Mouse (Mus musculus) CD4-positive, CD25-positive, alpha-beta regulatory T cell, adult 4 months (primary cell): Measurements from ENCODE around the gene Zcchc8. TPM values are rescaled to one million over a fixed set of nuclear protein-coding genes. Genes with fewer than 3 reads are reported as not detected.
A peak's percentile ranks its signal among the peaks of the same experiment; 100 is the strongest.

ENCODE experiments used
- ATAC-seq: one replicate; pipeline ENCODE4 v1.8.0; 2017
- polyA plus RNA-seq, 2 experiments: library from polyadenylated mRNA; unstranded; fragments of 100-300 nt; shearing (Covaris generic); gene quantifications; one replicate each; pipeline ENCODE4 v1.2.1; 2017

Zcchc8 gene
- polyA plus RNA-seq, 2 experiments from 2014 or later = 55.3 to 67.5 TPM

DNA sequence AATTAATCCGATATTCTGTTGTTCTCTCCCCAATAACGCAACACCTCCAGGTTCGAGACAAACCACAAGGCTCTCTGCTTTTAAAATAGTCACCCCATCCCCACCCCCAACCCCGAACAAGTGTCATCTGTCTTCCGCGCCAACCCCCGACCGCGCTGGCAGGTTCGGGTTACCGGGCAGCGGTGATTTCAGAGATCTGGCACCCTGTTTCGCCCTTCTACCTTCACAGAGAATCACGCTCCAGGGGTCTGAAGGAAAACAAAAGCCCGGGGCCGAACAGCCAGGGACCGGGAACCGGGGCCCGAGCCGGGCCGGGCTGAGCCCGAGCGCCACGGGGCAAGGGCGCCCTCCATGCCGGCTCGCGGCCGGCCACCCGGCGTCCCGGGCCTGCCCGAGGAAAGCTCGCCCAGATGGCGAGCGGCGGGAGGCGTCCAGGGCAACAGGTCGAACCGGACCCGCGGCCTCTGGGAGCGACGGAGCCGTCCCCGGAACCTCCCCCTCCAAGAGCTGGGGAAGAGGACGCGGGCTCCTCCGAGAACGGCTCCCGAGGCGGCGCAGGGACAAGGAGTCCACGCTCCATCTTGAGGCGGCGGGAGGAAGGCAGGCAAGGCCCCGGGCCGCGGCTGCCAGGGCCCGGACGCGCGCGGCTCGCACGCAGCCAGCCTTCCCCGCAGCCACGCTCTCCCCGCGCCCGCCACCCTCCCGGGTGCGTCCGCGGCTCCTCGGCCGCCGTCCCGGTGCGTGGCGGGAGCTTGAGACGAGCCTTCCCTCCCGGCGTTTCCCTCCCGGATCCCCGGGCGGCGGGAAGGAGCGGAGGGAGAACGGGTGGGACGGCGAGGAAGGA, 37.3 kb downstream of the Zcchc8 start:
- ATAC-seq = peak; percentile 56

DNA sequence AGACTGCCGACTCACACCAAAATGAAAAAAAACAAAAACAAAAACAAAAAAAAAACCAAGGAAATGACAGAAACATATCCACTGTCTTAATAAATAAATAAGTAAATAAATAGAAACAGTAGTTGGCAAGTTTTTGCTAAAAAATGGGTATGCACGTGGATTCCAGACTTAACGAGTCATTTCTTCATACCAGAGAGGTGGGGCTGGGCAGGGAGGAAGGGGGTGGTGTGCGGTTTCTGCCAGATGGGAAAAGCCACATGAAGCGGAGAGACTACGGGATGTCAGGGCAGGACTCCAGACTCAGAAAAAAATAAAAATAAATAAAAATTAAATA, 37.9 kb downstream of the Zcchc8 start:
- no peak for ATAC-seq

DNA sequence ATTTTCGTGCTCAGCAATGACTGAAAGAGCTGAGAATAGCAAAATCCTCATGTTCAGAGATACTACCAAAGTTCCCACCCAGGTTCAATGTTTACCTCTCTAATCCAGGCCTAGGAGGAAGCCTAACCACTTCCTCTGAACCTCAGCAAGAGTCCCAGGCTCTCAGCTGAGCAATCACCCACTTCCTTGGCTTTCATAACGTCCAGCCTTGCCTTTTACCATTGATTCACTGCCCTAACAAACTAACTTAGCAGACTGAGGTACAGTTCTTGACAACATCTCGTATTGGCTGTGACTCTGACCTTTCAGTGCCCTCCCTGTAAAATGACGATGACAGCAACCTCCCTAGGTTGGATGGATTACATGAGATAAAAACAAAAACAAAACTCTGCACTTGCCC, 38.5 kb downstream of the Zcchc8 start:
- peak; percentile 60 for ATAC-seq

DNA sequence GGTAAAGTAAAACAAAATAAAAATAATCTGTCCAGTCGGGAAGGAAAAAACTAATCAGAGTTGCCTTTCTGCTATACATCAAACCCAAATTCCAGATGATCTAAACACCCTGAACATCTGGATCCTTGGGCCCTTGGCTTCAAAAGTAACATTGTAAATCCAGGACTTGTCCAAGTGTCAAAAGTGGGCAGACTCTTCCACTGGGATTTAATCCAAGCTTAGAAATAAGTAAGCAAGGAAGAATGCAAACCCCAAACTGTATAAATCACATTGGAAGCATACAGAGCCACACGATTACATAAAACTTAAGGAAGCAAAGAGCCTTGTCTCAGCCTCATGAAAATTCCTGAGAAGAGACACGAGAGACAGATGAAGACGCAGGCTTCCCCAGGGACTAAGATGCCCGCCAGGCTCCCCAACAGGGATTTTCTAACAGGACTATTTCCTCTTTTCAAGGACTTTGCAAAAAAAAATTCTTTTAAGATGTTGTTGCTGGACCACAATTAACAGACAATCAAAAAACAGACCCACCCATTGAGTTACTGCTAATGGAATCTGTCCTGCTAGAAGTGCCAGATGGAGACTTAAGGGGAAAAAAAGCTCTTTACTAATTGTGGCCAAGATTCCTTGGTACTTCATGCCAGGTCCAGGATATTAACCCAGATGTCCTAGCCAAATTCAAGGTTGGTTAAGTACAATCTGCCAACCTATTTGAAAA, 41.2 kb downstream of the Zcchc8 start:
- ATAC-seq = no peak

DNA sequence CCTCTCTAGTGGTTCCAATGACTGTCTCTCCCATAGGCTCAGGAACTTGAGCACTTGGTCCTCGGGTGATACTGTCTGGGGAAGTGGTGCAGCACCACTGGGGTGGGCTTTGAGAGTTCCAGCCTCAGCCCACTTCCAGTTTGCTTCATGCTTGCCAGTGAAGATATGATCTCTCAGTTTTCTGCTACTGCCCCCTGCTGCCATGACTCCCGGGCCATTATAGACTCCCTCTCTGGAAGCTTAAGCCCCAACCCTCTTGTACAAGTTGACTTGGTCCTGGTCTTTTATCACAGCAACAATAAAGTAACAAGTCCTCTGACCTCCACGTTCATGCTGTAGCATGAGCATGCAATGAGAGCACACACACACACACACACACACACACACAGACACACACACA, 41.8 kb downstream of the Zcchc8 start:
- ATAC-seq = no peak

DNA sequence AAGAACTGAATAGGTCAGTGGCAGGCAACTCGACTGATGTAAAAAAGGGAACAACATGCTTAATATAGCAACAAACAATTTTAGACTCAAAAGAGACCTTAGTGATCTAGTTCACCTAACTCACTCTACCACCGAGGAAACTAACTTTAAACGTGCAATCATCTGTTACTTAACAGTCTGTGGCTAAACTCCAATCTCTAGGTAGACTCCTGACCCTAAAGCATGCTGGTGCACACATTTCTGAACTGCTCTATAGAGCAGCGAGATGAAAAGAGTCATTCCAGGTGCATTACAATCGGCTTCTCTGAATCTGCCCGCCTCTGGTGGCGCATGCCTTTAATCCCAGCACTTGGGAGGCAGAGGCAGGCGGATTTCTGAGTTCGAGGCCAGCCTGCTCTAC, 45.2 kb downstream of the Zcchc8 start:
- ATAC-seq = no peak

DNA sequence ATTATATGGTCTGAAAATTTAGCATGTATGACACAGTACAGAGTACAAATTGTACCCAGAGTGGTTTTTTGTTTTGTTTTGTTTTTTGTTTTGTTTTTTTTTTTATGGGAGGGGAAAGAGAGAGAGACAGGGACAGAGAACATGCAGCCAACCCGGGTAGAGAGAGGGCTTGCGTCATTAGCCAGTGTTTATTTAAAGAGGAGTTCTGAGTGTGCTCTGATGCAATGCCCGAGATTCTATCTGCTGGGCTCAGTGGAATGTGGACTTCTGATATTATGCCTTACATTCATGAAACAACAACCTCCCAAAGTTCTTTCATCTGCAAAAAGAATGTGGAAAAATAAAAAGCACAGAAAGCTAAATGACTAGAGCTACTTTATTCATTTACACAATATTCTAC, 45.7 kb downstream of the Zcchc8 start:
- no peak for ATAC-seq

DNA sequence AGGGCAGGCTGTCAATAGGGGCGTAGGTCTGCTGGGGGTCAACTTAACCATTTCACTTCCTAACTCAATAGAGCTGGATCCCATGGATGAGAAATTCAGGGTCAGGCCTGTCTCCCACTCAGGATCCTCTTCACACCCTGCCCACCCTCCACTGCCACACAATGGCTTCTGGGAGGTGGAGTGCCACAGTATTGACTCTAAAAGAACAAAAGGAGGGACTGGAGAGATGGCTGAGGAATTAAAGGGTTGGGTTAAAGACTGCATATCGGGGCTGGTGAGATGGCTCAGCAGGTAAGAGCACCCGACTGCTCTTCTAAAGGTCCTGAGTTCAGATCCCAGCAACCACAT, 49.5 kb downstream of the Zcchc8 start:
- no peak for ATAC-seq

DNA sequence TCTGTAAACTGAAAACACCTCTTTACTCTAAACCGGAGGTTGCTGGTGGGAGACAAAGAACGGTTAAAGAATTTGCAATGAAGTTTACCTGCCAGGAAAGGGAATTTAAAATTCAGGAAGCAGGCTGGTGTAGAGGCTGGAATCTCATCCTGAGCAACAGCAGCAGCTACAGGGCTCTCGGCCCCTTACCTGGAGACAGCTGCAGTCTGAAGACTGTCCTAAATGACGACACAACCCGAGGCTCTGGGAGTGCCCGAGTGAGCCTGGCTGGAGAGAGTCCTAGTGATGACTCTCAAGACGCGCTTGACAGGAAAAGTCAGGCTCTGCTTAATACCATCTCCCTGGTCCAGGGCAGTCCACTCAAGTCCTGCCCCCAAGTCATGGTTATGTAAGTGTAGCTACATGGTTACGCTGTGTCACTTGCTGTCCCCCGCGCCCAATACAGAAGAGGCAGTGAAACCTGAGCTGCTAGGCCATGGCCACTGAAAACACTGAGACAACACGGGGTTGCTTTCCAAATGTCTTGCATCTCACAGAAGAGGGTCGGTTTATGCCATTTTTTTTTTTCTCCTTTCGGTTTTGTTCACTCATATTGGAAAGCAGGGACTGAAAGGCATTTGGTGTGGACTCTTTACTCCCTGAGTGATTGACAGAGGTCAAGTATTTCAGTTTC, 50.0 kb downstream of the Zcchc8 start:
- ATAC-seq = no peak

DNA sequence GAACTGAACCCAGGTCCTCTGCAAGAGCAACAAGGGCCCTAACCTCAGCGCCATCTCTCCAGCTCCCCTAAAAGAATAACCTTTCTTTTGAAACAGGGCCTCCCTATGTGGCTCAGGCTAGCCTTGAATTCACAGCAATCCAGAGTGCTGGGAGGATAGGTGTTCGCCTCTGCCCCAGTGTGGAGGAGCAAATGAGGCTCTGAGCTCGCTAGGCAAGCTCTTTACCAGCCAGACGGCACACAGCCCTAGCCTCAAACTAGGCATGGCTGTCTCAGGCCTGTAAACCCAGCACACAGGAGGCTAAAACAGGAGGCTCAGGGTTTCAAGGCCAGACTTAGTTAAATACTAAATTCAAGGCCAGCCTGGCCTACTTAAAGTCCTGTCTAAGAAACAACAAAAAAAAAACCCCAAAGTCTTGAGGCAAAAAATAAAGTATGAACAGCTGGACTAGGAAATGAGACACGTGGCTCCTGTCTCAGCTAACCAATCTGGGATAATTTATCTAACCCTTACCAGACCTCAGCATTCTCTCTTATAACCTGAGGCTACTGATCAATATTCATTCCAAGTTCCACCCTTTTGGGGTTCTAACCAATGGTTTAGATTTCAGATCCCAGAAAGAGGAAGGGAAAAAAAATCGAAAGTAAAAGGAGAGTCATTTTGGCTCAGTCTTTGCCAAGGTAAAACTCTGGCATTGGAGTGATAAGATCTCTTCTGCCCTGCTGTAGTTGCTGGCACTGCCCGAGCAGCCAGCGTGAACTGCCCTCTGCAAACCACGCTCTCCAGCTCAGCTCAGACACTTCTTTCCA, 50.7 kb downstream of the Zcchc8 start:
- no peak for ATAC-seq

DNA sequence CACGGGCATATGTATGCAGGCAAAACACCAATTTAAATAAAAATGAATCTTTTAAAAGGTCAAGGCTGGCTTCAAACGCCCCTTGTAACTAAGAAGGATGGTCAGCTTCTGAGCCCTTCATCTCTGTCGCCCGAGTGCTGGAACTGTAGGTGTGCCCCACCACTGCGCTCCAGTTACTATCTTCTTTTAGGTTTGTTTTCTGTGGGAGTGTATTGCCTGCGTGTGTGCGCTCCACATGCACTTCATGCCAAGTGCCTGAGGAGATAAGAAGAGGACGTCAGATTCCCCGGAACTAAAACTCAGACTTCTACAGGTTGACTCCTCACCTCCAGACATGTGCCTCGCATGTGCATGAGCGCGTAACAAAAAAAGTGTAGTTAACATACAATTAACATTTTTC, 53.0 kb downstream of the Zcchc8 start:
- ATAC-seq = no peak

DNA sequence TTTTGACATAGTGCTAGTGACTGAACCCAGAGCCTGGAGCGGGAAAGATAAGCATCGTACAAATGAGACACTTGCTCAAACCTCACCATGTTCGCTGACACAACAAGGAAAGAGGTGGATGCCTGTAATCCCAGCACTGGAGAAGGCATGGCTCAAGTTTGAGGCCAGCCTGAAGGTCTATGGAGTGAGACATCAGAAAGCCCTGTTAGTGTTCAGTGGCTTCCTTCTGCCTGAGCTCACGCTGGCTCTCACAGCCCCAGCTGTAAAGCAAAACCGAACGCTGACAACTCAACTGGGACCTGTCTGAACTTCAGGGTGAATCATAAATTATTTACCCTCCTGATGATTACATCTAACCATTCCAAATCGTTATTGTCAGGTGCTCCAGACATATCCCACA, 54.9 kb downstream of the Zcchc8 start:
- no peak for ATAC-seq

DNA sequence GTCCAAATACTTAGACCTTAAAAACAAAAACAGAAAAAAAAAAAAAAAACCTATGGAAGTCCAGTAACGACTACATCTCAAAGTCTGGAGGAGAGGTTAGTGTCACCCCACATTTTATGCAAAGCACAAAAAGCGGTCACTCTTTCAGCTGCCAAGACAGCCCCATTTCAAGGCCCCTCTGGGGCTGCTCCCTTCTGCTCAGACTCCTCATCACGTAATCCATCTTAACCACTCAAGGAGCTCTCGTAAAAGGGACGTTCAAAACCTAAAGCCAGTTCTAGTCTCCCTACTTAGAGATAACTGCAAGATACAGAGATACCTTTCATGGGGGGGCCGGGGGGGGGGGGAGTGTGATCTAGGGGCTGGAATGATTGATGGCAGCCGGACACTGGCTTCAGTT, 56.6 kb downstream of the Zcchc8 start:
- no peak for ATAC-seq

DNA sequence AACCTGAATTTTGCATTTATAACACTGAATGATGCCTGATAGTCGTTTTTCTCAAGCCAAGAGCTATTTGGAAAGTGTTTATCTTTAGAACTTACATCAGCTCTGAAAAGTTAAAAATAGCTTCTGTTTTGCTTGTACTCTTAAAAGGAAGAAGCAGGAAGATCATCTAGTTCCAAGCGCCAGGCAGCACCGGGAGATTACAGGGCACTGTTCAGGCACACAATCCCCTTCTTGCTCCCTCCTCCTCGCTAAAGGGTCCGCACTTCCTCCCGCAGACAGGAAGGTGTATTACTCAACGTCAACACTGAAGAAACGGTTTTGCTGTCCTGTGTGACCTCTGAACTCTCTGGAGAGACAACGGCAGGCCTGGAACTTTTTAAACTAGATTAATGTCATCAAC, 58.8 kb downstream of the Zcchc8 start:
- no peak for ATAC-seq

DNA sequence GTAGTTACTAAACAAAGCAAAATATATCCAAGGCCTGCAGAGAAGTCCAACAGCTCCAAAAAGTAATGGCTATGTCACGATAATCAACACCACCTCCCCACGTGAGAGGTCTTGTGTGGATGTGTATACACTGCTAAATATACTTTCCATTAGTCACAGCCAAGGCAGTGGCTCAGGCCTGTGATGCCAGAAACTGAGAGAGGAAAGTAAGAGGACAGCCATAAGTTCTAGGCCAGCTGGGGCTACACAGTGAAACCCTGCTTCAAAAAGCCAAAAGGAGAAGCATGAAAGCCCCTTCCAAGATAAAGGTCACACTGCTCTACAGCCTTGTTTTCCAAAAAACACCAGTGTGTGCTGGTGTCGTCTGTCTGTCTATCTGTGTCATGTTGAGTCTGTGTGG, 59.3 kb downstream of the Zcchc8 start:
- ATAC-seq = no peak

DNA sequence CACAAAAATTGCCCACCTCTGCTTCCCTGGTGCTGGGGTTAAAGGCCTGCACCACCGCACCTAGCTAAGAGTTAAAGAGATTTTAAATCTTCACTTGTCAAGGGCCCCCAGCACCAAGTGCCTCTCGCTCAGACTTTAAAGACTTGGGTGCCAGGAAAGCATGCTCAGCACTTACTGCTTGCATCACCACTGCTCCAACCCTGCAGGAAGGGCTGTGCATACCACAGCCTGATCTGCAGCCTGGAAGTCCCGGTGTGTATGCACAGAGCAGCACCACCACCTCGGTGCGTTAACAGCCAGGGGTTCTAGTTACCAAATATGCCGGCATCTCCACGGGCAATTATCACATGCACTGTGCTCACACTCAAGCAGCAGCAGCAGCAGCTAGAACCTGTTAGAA, 63.2 kb downstream of the Zcchc8 start:
- ATAC-seq = no peak

DNA sequence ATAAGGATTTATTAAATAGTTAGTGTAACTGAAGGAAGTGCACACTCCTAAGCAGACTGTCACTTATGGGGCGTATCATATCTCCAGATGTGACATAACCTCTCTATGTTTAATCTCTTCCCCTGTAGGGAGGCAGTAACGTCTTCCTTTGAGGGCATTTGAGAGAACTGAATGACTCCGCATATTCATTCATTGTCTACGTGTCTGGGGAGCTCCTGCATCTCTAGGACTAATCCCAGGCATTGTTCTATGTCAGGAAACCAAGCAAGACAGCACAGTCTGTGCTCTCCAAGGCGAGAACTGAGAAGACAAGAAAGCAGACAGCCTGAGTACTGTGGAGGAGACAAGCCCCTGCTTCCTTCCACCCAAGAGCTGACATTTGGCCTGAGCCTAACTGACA, 66.0 kb downstream of the Zcchc8 start:
- ATAC-seq = no peak

DNA sequence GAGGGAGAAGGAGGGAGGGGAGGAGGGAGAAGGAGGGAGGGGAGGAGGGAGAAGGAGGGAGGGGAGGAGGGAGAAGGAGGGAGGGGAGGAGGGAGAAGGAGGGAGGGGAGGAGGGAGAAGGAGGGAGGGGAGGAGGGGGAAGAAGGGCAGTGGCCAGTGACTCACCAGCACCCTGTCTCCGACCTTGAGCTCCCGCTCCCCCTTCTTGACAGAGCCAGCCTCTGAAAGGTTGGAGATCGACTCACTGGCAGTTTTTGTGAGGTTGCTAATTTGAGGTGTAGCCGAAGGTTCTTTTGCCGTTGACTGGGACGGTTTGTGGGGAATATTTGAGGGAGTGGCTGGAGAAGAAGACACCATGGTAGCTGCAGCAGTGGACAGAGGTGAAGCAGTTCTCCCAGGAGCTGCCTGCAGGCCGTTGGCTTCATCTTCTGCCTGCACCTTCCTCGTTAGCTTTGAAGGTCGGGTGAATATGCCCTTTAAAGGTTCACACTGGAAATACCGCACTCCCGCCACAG, 67.6 kb downstream of the Zcchc8 start:
- no peak for ATAC-seq

DNA sequence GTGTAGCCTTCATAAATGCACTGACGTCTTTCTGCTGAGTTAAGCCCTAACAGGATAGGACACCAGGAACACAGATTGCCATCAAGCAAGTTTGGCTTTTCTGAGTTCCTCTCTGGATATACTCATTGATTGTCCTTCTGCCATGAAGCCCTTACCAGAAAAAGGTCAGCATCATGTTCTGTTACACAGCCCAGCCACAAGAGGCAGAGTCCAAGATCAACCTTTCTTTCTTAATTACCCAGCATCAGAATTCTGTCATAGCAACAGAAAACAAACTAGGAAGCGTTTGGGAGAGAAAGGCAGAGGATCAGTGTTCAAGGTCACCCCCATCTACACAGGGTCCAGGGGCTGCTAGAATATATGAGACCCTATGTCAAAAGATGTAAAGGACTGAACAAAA, 70.1 kb downstream of the Zcchc8 start:
- no peak for ATAC-seq
